Comparison of ENCODE assay signal across 16 mouse cellular contexts in genomic region chr15:100074754-100075153, GRCm38 (mm10). TPM values are rescaled to one million over a fixed set of nuclear protein-coding genes. Genes with fewer than 3 reads are reported as not detected.
DNase-seq lines count a peak whose midpoint lies in the region; ATAC-seq and TF ChIP-seq lines count a peak whose summit lies in the region.
"Had no signal": no experiment of that assay in that cellular context is flagged by ENCODE, and none has a peak within 500 bp of the region (broad histone marks: within the 10 kb centered on the region; RNA-seq: fewer than 3 reads in every experiment).

No protein-coding gene starts in this region.

- peaks cover 42% of the 10 kb centered on the region for H3K4me1 ChIP-seq in heart, embryonic 10.5 days
- H3K4me1 ChIP-seq in kidney, postnatal 0 days (replicated peaks; ENCODE audit: insufficient read depth, low read length), result peaks cover 14% of the 10 kb centered on the region
- peaks cover 36% of the 10 kb centered on the region for H3K4me1 ChIP-seq in neural tube, embryonic 12.5 days

- H3K9me3 ChIP-seq in heart, embryonic 10.5 days, result no peaks in the 10 kb centered on the region
- no peaks in the 10 kb centered on the region for H3K9me3 ChIP-seq in kidney, postnatal 0 days (replicated peaks; ENCODE audit: low read length)
- H3K9me3 ChIP-seq in neural tube, embryonic 12.5 days, result no peaks in the 10 kb centered on the region
- H3K9me3 ChIP-seq: liver, embryonic 13.5 days; midbrain, embryonic 13.5 days had no signal

- no peak overlapping the region for H3K9ac ChIP-seq in kidney, postnatal 0 days (ENCODE audit: low read depth, low read length)
- H3K9ac ChIP-seq in neural tube, embryonic 12.5 days, result no peak overlapping the region
- H3K9ac ChIP-seq: liver, embryonic 13.5 days; midbrain, embryonic 13.5 days had no signal

- DNase-seq in heart, embryonic 10.5 days (ENCODE audit: low spot score), result no peak
- no peak for DNase-seq in heart, adult 8-10 months (ENCODE audit: low spot score)
- peak; percentile 72 for DNase-seq in kidney, postnatal 0 days (ENCODE audit: low spot score)
- no peak for DNase-seq in kidney, postnatal 10 days
- peak; percentile 30 for DNase-seq in embryo, embryonic 11 days
- DNase-seq in spleen, adult 18-20 months, result no peak
- no peak for DNase-seq in gastrocnemius, postnatal 4 days (ENCODE audit: low spot score in 2 of 2)
- DNase-seq: cerebellum, adult 9-11 months; gastrocnemius, adult 2 months; heart, adult 18-20 months; kidney, adult 8-10 months; liver, embryonic 13.5 days had no signal

- 10% methylated on average over 8 of the region's 8 CpGs for WGBS in heart, embryonic 10.5 days
- WGBS in kidney, postnatal 0 days, result 9% methylated on average over 8 of the region's 8 CpGs
- WGBS in neural tube, embryonic 12.5 days, result 23% methylated on average over 8 of the region's 8 CpGs

- H3K4me2 ChIP-seq in kidney, postnatal 0 days (ENCODE audit: low read length), result no peak overlapping the region
- H3K4me2 ChIP-seq in neural tube, embryonic 12.5 days (replicated peaks), result 0 out of 2 replicates have a peak overlapping the region, but pooled peaks have one; percentile 14
- H3K4me2 ChIP-seq: liver, embryonic 13.5 days; midbrain, embryonic 13.5 days had no signal

- H3K27me3 ChIP-seq in heart, embryonic 10.5 days (ENCODE audit: insufficient read depth, poor library complexity, severe bottlenecking), result no peaks in the 10 kb centered on the region
- H3K27me3 ChIP-seq in kidney, postnatal 0 days (ENCODE audit: insufficient read depth, low read length), result no peaks in the 10 kb centered on the region
- H3K27me3 ChIP-seq in neural tube, embryonic 12.5 days (replicated peaks), result no peaks in the 10 kb centered on the region
- H3K27me3 ChIP-seq: liver, embryonic 13.5 days; midbrain, embryonic 13.5 days had no signal

- H3K4me3 ChIP-seq in heart, embryonic 10.5 days, result no peak overlapping the region
- no peak overlapping the region for H3K4me3 ChIP-seq in kidney, postnatal 0 days (replicated peaks; ENCODE audit: low read depth, low read length)
- no peak overlapping the region for H3K4me3 ChIP-seq in neural tube, embryonic 12.5 days
- H3K4me3 ChIP-seq: gastrocnemius, adult 2 months; left cerebral cortex, adult 2 months; liver, embryonic 13.5 days; midbrain, embryonic 13.5 days had no signal

- H3K27ac ChIP-seq in heart, embryonic 10.5 days, result 0 out of 2 replicates have a peak overlapping the region, but pooled peaks have one; percentile 6
- no peak overlapping the region for H3K27ac ChIP-seq in kidney, postnatal 0 days
- no peak overlapping the region for H3K27ac ChIP-seq in neural tube, embryonic 12.5 days
- H3K27ac ChIP-seq: gastrocnemius, adult 2 months; left cerebral cortex, adult 2 months; liver, embryonic 13.5 days had no signal

- H3K36me3 ChIP-seq in heart, embryonic 10.5 days, result no peaks in the 10 kb centered on the region
- no peaks in the 10 kb centered on the region for H3K36me3 ChIP-seq in kidney, postnatal 0 days (ENCODE audit: insufficient read depth, low read length)
- H3K36me3 ChIP-seq in neural tube, embryonic 12.5 days, result no peaks in the 10 kb centered on the region
- H3K36me3 ChIP-seq: liver, embryonic 13.5 days; midbrain, embryonic 13.5 days had no signal

- TF ChIP-seq CTCF in kidney, postnatal 0 days (IDR thresholded peaks at IDR 0.05; ENCODE audit: low read depth), result no peak

- peak; percentile 75; the same call in 1 of the 2 replicates for ATAC-seq in kidney, postnatal 0 days (replicated peaks; ENCODE audit: low FRiP score, low read depth)
- ATAC-seq in neural tube, embryonic 12.5 days (ENCODE audit: low FRiP score, low read depth), result no peak
- ATAC-seq: hindbrain, embryonic 16.5 days; midbrain, embryonic 13.5 days had no signal

RNA-seq across cellular contexts. Expression of gene Dip2b, which starts 36.3 kb away (rescaled TPM):
- 12.2 and 14.0 TPM in 2 replicates for polyA plus RNA-seq in heart, embryonic 10.5 days (2016; fragmentation: Nextera tagmentation; extraction: Ambion mirVana)
- 10 to 100 TPM; 19.1 to 25.3 (median 21.9) TPM for total RNA-seq in heart, adult 8-10 months (2022)
- 4.9 and 5.7 TPM in 2 replicates for polyA plus RNA-seq in kidney, postnatal 0 days (2015; fragmentation: Nextera tagmentation; extraction: Ambion mirVana)
- 24.7 and 26.9 TPM in 2 replicates for polyA plus RNA-seq in neural tube, embryonic 12.5 days (2016; fragmentation: Nextera tagmentation; extraction: Ambion mirVana)
- 10 to 100 TPM; 25.6 to 25.9 TPM for total RNA-seq in gastrocnemius, postnatal 4 days (2021)

Comparison
In these comparisons a context has a peak if more than half of its experiments do, and no peak if none do; other contexts are left out.
1. DNase-seq: peak in kidney, postnatal 0 days (single experiment) and embryo, embryonic 11 days (single experiment); none in heart, embryonic 10.5 days (single experiment), heart, adult 8-10 months (single experiment), kidney, postnatal 10 days (single experiment), spleen, adult 18-20 months (0 of 2) and gastrocnemius, postnatal 4 days (0 of 2).